Mouse (Mus musculus) heart, adult 2 months (tissue): ENCODE measurements at regions not wholly inside any gene's neighbourhood (a gene's known extent, or its start where the extent isn't known, plus 50 kb on each side); places are given as distances from the start of the nearest gene placed in this dataset.
"Not testable (repeated sequence)": the region's sequence is repeated elsewhere in the genome, so short reads cannot be mapped to it uniquely, and the experiment has no call there.

Source experiments
- CTCF ChIP-seq: fragments of 200-600 bp; IDR thresholded peaks from 2 replicates; pipeline ENCODE4 v1.8.1; 2022; ENCODE audit warnings: antibody characterized with exemption, mild to moderate bottlenecking, moderate library complexity
- POLR2A ChIP-seq: fragments of 200-500 bp; IDR thresholded peaks from 2 replicates; pipeline ENCODE4 v1.6.1; 2011; ENCODE audit warnings: mild to moderate bottlenecking, low read depth, low read length, control low read depth; ENCODE audit not compliant: insufficient read depth

- not testable (repeated sequence) for TF ChIP-seq CTCF, POLR2A
Observed at GRCm38 (mm10) chr8:35102102-35102501, 663.5 kb upstream of the Gm19410 start.
